Mouse (Mus musculus) neural tube, embryonic 15.5 days (tissue): ENCODE measurements at regions not wholly inside any gene's neighbourhood (a gene's known extent, or its start where the extent isn't known, plus 50 kb on each side); places are given as distances from the start of the nearest gene placed in this dataset.

Experiments used
- ATAC-seq: fragments of 200-750 bp; cut with Nextera tagmentation; 2 replicates; pipeline ENCODE4 v1.8.0; 2017; ENCODE audit warnings: mild to moderate bottlenecking, moderate TSS enrichment, moderate library complexity; ENCODE audit not compliant: low FRiP score
- H3K27ac ChIP-seq: fragments of 300-500 bp; sonication (generic); replicated peaks from 2 replicates; pipeline ENCODE4 v1.5.1; 2015; ENCODE audit warnings: mild to moderate bottlenecking, inconsistent platforms
- H3K27me3 ChIP-seq: fragments of 300-500 bp; sonication (generic); replicated peaks from 2 replicates; pipeline ENCODE4 v1.6.1; 2015; ENCODE audit warnings: inconsistent platforms
- H3K36me3 ChIP-seq: fragments of 300-500 bp; sonication (generic); 2 replicates; pipeline ENCODE4 v1.6.1; 2015; ENCODE audit warnings: inconsistent platforms
- H3K4me1 ChIP-seq: fragments of 300-500 bp; sonication (generic); 2 replicates; pipeline ENCODE4 v1.6.1; 2015; ENCODE audit warnings: inconsistent platforms
- H3K4me2 ChIP-seq: fragments of 300-500 bp; sonication (generic); 2 replicates; pipeline ENCODE4 v1.6.1; 2015; ENCODE audit warnings: inconsistent platforms, mild to moderate bottlenecking, moderate library complexity
- H3K4me3 ChIP-seq: fragments of 300-500 bp; sonication (generic); replicated peaks from 2 replicates; pipeline ENCODE4 v1.5.1; 2015; ENCODE audit warnings: mild to moderate bottlenecking, inconsistent platforms
- H3K9ac ChIP-seq: fragments of 300-500 bp; sonication (generic); replicated peaks from 2 replicates; pipeline ENCODE4 v1.6.1; 2015; ENCODE audit warnings: mild to moderate bottlenecking, inconsistent platforms
- H3K9me3 ChIP-seq: fragments of 300-500 bp; sonication (generic); replicated peaks from 2 replicates; pipeline ENCODE4 v1.6.1; 2016; ENCODE audit warnings: inconsistent platforms
- WGBS: fragments of 180-500 bp; shearing (Covaris S2); methylation state at CpG from one replicate; pipeline ENCODE4 v1.1.7; 2015; ENCODE audit warnings: mixed read lengths; 5-methylcytosine and 5-hydroxymethylcytosine counted together

DNA sequence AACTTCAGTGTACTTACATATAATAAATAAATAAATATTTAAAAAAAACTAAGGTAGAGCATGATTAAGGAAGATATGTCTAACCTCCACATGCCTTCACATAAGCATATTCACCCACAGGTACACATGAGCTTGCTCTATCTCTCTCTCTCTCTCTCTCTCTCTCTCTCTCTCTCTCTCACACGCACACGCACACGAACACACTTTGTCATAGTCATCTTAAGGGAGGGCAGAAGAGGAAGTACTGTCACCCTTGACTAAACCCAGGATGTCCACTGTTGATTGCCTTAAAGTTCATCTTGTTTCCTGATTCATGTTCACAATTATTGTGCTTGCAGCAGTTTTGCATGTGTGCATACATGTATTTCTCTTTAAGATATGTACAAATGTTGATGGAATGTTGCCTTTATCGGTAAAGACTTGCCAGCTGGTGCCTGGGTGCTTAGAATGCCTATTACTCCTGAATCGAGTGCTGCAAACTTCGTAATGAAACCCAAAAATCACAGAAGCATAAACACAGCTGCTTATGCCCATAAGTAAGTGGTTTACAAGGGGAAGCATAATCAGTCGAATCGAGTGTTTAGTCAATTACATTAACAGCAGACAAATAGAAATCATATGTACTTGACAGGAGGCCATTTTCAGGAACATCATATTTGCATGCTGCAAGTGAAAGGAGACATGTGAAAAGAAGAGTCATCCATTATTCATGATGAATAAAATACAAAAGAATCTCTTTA, 84.3 kb downstream of the Tmem168 start:
- no peaks in the 10 kb centered on the region for H3K4me1 ChIP-seq
- no peak overlapping the region for H3K27ac ChIP-seq
- H3K9ac ChIP-seq = no peak overlapping the region
- no peaks in the 10 kb centered on the region for H3K36me3 ChIP-seq
- no peak overlapping the region for H3K4me3 ChIP-seq
- no peaks in the 10 kb centered on the region for H3K9me3 ChIP-seq
- no peaks in the 10 kb centered on the region for H3K27me3 ChIP-seq
- no peak for ATAC-seq
- WGBS = 76% methylated on average over 8 of the region's 8 CpGs
- no peak overlapping the region for H3K4me2 ChIP-seq

DNA sequence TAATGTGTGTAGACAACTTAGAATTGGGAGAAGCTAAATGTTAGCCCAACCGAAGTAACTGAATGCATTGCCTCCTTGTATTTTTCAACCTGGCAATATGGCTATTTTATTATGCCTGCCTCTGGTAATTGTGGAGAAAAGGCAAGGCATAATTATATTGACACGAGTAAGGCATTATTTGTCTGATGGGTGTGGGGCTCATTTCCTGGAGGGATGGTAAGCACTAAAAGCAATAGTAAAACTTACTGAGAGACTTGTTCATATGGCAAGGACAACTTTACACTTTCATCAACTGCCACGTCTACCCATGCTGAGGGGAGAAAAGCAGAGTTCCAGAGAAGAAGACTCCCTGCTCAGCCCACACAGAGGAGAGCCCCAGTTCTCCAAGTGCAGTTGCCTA, 93.8 kb downstream of the Tmem168 start:
- WGBS = 76% methylated on average over 3 of the region's 3 CpGs
- Histone ChIP-seq H3K4me3 (no peak overlapping the region), H3K4me1 (no peaks in the 10 kb centered on the region), H3K27me3 (no peaks in the 10 kb centered on the region), H3K36me3 (no peaks in the 10 kb centered on the region), H3K9me3 (no peaks in the 10 kb centered on the region), H3K27ac (no peak overlapping the region), H3K9ac (no peak overlapping the region), H3K4me2 (no peak overlapping the region)
- ATAC-seq = no peak

DNA sequence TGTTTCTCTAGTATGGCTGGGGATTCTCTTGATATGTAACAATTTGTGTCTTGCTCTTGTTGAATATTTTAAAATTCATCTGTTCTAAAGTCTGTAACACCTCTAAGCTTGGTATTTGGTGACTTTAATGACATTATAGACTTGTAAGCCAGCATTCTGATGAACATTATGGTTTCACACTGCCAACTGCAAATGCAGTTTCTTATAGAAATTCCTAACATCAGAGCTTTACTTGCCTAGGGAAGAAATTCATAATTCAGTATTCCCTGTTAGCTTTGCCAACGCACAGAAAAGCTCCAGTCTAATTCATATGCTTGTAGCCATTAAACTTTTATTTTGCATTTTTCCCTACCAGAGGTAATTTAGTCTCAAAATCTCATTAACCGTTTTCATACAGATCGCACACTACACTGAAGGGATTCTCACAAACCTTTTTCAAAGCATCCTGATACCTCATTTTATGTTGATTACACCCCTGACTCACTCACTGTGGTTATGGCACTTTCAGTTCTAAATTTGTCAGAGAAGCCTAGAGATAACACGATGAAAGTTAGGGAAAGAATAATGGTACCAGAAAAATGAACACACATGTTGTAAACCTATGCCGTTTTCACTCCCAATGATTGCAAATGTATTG, 131.3 kb downstream of the Tmem168 start:
- no peak overlapping the region for H3K4me2 ChIP-seq
- peak; percentile 68; the same call in 1 of the 2 replicates for ATAC-seq
- no peak overlapping the region for H3K4me3 ChIP-seq
- no peaks in the 10 kb centered on the region for H3K4me1 ChIP-seq
- no peak overlapping the region for H3K9ac ChIP-seq
- no peaks in the 10 kb centered on the region for H3K27me3 ChIP-seq
- H3K36me3 ChIP-seq = no peaks in the 10 kb centered on the region
- H3K9me3 ChIP-seq = no peaks in the 10 kb centered on the region
- 61% methylated on average over 5 of the region's 5 CpGs for WGBS
- H3K27ac ChIP-seq = no peak overlapping the region; the same call in 1 of the 2 replicates

- H3K9me3 ChIP-seq = no peaks in the 10 kb centered on the region
- no peak overlapping the region for H3K4me3 ChIP-seq
- no peak overlapping the region for H3K9ac ChIP-seq
- no peaks in the 10 kb centered on the region for H3K27me3 ChIP-seq
- H3K27ac ChIP-seq = no peak overlapping the region
- H3K4me1 ChIP-seq = no peaks in the 10 kb centered on the region
- no peak for ATAC-seq
- no peak overlapping the region for H3K4me2 ChIP-seq
- WGBS = 78% methylated on average over 3 of the region's 3 CpGs
- no peaks in the 10 kb centered on the region for H3K36me3 ChIP-seq
Measured at GRCm38 (mm10) chr6:13449160-13449787, 158.6 kb downstream of the Tmem168 start.

DNA sequence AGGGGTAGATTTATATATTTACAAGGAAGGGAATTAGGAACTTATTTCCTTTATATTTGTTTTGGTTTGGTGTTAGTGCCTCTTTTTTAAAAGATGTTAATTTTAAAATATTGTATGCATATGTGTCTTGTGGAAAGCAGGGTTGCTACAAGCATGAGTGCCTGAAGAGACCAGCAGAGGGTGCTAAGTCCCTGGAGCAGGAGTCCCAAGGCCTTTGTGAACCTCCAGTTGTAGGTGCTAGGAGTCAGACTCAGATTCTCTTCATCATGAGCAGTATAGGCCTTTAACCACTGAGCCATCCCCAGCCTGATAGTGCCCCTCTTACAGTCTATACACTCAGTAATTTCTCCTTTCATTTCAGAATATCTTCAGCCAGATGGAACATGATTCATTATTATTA, 189.0 kb upstream of the Vwde start:
- H3K9ac ChIP-seq = no peak overlapping the region
- H3K9me3 ChIP-seq = no peaks in the 10 kb centered on the region
- H3K27ac ChIP-seq = no peak overlapping the region
- H3K27me3 ChIP-seq = no peaks in the 10 kb centered on the region
- H3K4me2 ChIP-seq = no peak overlapping the region
- no peaks in the 10 kb centered on the region for H3K4me1 ChIP-seq
- H3K36me3 ChIP-seq = no peaks in the 10 kb centered on the region
- H3K4me3 ChIP-seq = no peak overlapping the region
- ATAC-seq = no peak

- Histone ChIP-seq H3K36me3 (no peaks in the 10 kb centered on the region), H3K27me3 (no peaks in the 10 kb centered on the region), H3K4me3 (no peak overlapping the region), H3K9ac (no peak overlapping the region), H3K9me3 (no peaks in the 10 kb centered on the region), H3K4me1 (no peaks in the 10 kb centered on the region), H3K27ac (no peak overlapping the region), H3K4me2 (no peak overlapping the region)
- 88% methylated on average over 3 of the region's 3 CpGs for WGBS
- no peak for ATAC-seq
Measured at GRCm38 (mm10) chr6:13413092-13413491, 188.3 kb upstream of the Vwde start.

DNA sequence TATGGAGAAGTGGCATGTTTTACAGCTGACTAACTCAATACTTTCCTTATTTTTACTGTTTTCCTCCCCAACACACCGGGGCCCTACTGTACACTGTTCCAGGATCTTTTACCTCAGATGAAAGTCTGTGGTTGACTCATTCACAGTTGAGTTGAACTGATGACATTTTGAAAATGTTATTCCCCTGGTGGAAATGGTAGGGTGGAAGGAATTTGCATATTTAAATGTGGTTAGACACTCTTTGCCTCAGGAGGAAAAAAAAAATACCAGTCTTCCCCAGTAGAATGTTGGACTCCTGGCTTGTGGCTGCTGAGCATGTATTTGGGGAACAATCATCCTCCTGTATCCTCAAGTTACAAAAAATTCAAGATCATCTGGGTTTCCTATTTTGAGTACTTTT, 159.7 kb upstream of the Vwde start:
- H3K4me1 ChIP-seq = no peaks in the 10 kb centered on the region
- H3K36me3 ChIP-seq = no peaks in the 10 kb centered on the region
- WGBS = 93% methylated on average over 1 of the region's 1 CpGs
- no peak overlapping the region for H3K4me3 ChIP-seq
- no peaks in the 10 kb centered on the region for H3K9me3 ChIP-seq
- ATAC-seq = no peak
- no peak overlapping the region for H3K4me2 ChIP-seq
- H3K27me3 ChIP-seq = no peaks in the 10 kb centered on the region
- H3K9ac ChIP-seq = no peak overlapping the region
- H3K27ac ChIP-seq = no peak overlapping the region

DNA sequence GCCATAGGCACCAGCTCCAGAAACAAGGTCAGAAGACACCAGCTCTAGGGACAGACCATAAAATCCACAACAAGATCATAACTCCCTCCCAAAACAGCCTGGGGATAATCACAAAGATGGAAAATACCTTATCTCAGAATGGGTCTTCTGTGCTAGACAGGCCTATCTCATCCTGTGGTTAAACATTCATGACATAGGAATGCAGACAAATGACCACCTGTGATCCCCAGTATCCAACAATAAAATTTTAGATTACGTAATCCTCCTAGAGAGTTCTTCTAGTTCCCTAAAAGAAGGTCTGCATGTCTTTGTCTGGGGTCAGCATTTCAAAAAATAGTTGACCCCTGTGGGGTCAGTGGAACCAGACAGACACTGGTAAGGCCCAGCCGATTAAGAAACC, 158.4 kb upstream of the Vwde start:
- H3K36me3 ChIP-seq = no peaks in the 10 kb centered on the region
- WGBS = 95% methylated on average over 2 of the region's 2 CpGs
- no peak for ATAC-seq
- no peaks in the 10 kb centered on the region for H3K4me1 ChIP-seq
- H3K27me3 ChIP-seq = no peaks in the 10 kb centered on the region
- no peak overlapping the region for H3K4me2 ChIP-seq
- no peaks in the 10 kb centered on the region for H3K9me3 ChIP-seq
- H3K4me3 ChIP-seq = no peak overlapping the region
- H3K9ac ChIP-seq = no peak overlapping the region
- no peak overlapping the region for H3K27ac ChIP-seq

DNA sequence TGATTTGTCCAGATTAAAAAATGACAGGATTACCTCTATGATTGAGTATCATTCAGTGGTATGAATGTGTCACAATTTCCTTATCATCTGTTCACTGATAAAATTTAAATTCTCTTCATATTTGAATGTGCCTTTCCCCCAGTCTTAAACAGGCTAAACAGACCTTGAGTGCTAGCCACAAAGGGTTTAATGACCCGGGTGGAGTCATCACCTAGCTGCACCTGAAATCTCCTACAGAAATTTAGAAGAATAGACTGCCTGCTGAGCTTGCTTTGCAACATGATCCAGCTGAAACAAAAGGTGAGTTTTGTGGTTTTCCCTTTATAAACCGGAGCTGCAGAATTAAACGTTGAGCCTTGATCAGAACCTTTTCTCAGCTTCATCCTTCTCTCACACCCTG, 156.1 kb upstream of the Vwde start:
- H3K4me2 ChIP-seq = no peak overlapping the region

GRCm38 (mm10) chr6:13379727-13380126, 155.0 kb upstream of the Vwde start:
- no peak for ATAC-seq
- Histone ChIP-seq H3K9ac (no peak overlapping the region), H3K36me3 (no peaks in the 10 kb centered on the region), H3K4me1 (no peaks in the 10 kb centered on the region), H3K4me3 (no peak overlapping the region), H3K4me2 (no peak overlapping the region), H3K9me3 (no peaks in the 10 kb centered on the region), H3K27ac (no peak overlapping the region), H3K27me3 (no peaks in the 10 kb centered on the region)

More for the DNA sequence above, 156.1 kb upstream of the Vwde start:
- Histone ChIP-seq H3K36me3 (no peaks in the 10 kb centered on the region), H3K9me3 (no peaks in the 10 kb centered on the region), H3K27me3 (no peaks in the 10 kb centered on the region), H3K4me1 (no peaks in the 10 kb centered on the region), H3K4me3 (no peak overlapping the region), H3K27ac (no peak overlapping the region), H3K9ac (no peak overlapping the region)
- 60% methylated on average over 3 of the region's 3 CpGs for WGBS
- ATAC-seq = no peak

DNA sequence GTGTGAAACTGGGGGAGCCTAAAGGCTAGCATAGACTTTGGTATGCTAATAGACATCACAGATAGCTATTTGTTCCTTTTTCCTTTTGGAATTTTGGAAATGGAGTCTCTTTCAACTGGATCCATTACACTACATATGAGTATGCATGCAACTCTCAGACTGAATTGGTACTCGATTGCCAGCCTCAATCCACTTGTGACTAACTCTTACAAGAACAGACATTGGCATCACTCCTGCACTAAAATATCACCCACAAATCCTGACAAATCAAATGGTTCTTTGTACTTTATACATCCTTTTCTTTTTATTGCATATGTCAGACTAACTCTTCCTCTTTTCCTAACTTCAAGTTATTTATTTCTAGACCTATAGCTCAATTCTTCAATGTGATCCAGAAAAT, 149.1 kb upstream of the Vwde start:
- ATAC-seq = no peak
- 82% methylated on average over 1 of the region's 1 CpGs for WGBS

DNA sequence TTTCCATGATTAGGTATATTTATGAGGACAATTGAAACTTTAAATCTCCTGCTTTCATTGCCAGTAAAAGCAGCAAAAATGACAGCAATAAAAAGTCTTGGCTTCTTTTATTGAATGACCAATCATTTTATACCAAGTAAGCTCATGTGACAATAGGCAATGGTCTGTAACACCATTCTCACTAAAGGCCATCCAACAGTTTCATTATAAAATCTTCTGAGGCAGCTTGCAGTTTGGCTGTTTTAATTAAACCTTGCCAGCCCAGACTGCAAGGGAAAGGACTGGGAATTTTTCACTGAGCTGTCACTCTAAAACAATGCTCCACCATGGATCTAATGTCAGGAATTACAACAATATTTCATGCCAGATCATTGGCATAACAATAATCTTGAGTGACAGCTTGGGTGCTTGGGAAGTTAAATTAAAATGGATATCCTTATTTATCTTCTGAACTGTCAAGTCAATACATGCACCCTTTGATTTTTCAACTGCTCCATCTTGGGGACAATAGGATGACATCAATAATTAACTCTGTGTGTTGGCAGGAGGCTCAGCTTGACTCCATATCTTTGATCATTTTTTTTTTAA, 145.0 kb upstream of the Vwde start:
- H3K36me3 ChIP-seq = no peaks in the 10 kb centered on the region
- no peak for ATAC-seq
- no peaks in the 10 kb centered on the region for H3K9me3 ChIP-seq
- H3K4me1 ChIP-seq = no peaks in the 10 kb centered on the region
- H3K27me3 ChIP-seq = no peaks in the 10 kb centered on the region
- no peak overlapping the region for H3K4me3 ChIP-seq
- no peak overlapping the region for H3K27ac ChIP-seq
- H3K9ac ChIP-seq = no peak overlapping the region
- H3K4me2 ChIP-seq = no peak overlapping the region

More for the DNA sequence above, 149.1 kb upstream of the Vwde start:
- Histone ChIP-seq H3K4me3 (no peak overlapping the region), H3K4me2 (no peak overlapping the region), H3K9ac (no peak overlapping the region), H3K9me3 (no peaks in the 10 kb centered on the region), H3K27ac (no peak overlapping the region), H3K27me3 (no peaks in the 10 kb centered on the region), H3K36me3 (no peaks in the 10 kb centered on the region), H3K4me1 (no peaks in the 10 kb centered on the region)
